Mouse (Mus musculus): ENCODE measurements around the gene Zfp72. TPM values are rescaled to one million over a fixed set of nuclear protein-coding genes. Genes with fewer than 3 reads are reported as not detected.

Zfp72 gene
- 2.9 and 3.3 TPM in 2 replicates for polyA plus RNA-seq (2016; fragmentation: Nextera tagmentation; extraction: Ambion mirVana)

DNA sequence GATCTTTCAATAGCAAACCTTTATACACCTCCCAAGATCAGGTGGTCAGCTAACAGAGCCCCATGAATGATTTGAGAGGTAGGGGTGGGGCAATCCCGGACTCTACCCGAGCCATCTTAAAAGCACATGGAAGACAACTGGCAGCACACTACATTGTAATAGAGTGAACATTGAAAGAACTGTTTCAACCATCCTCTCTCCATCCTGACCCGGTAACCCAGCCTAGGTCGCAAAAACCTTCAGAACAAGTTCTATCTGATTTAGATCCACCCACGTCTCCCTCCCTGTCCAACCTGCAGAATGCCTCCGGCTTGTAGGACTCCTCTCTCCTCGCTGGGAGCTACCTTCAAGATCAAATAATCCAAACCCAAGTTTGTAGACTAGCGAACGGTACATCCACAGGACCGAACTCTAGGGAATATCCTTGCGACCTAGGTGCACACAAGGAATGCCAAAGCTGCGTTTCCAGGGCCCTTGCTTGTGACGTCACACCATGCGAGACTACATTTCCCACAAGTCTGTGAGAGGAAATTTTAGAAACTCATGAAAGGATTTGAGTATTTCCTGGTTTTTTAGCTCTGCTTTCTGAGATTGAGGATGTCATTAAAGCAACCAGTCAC is at the start of gene Zfp72:
Gene Zfp72 (minus strand): TSS at position 466 of the 620 bp plus-strand sequence.
- H3K27ac ChIP-seq (ENCODE audit: poor library complexity, severe bottlenecking): no peak within 1 kb of the TSS
- 0 out of 2 replicates have a peak, but pooled peaks cover 3% of the 10 kb centered on the region for H3K4me1 ChIP-seq (replicated peaks)
- H3K4me3 ChIP-seq: peak within 1 kb of the TSS; percentile 71
- 2% methylated on average over 14 of the region's 14 CpGs for WGBS
- peak within 1 kb of the TSS; percentile 57 for H3K9ac ChIP-seq
- ATAC-seq (ENCODE audit: insufficient number of reproducible peaks, low FRiP score): peak; percentile 77; the same call in 1 of the 2 replicates
- H3K27me3 ChIP-seq (replicated peaks): 0 out of 2 replicates have a peak, but pooled peaks cover 4% of the 10 kb centered on the region
- peak within 1 kb of the TSS; percentile 75 for H3K4me2 ChIP-seq
- no peaks in the 10 kb centered on the region for H3K9me3 ChIP-seq (replicated peaks)
- no peaks in the 10 kb centered on the region for H3K36me3 ChIP-seq

DNA sequence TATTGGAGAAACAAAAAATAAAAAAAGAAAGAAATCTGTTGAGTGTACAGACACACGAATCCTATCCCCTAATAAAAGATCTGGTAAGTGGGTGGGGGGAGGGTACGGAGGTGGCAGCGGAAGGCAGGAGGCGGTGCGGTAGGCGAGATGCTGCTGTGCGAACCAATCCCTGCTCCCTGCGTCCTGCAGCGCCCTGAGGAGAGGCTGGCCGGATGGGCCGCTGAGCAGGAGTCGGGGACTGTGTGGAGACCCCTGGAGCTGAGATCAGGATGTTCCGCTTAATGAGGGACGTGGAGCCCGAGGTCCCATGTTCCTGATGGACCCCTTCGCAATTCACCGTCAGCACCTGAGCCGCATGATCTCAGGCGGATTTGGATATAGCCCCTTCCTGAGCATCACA is 49.3 kb upstream of the Zfp72 start:
- no peak for ATAC-seq (ENCODE audit: insufficient number of reproducible peaks, low FRiP score)
- no peak overlapping the region; the same call in 1 of the 2 replicates for H3K4me2 ChIP-seq
- H3K9ac ChIP-seq: no peak overlapping the region
- no peak overlapping the region for H3K4me3 ChIP-seq
- no peaks in the 10 kb centered on the region for H3K27me3 ChIP-seq (replicated peaks)
- peaks cover 38% of the 10 kb centered on the region for H3K9me3 ChIP-seq (replicated peaks)
- no peaks in the 10 kb centered on the region for H3K4me1 ChIP-seq (replicated peaks)
- peaks cover 25% of the 10 kb centered on the region for H3K36me3 ChIP-seq
- 21% methylated on average over 19 of the region's 19 CpGs for WGBS
- H3K27ac ChIP-seq (ENCODE audit: poor library complexity, severe bottlenecking): no peak overlapping the region

DNA sequence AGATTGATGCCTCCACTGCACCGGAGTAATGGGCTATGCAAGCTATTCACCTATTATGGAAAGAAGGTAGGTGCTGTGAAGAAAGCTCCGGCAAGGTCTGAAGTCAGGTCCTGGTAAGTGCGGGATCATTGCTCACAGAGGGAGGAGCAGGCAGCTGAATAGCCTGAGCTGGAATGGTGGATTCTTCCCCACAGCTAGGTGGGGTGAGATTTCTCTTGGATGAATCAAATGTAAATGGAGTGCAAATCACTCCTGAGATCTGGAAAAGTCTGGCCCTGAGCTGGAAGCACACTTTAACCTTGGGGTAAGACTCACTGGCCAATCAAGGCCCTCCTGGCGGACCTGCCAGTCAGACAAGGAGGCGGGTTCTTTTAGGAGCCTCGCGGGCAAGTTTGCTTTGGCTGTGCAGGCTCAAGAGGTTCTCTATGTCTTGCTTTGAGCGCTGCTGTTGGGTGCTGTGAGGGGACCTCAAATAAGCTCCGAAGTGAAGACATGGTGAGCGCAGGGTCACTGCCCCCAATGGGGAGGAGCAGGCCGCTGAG is 8.7 kb upstream of the Zfp72 start, which contains the start of gene Ftl1-ps1:
Gene Ftl1-ps1 (plus strand): TSS at position 397 of the 542 bp plus-strand sequence.
- Histone ChIP-seq H3K9me3 (replicated peaks) (no peaks in the 10 kb centered on the region), H3K4me1 (replicated peaks) (no peaks in the 10 kb centered on the region), H3K9ac (0 out of 2 replicates have a peak within 1 kb of the TSS, but pooled peaks have one; percentile 40), H3K4me3 (peak within 1 kb of the TSS; percentile 33), H3K4me2 (peak within 1 kb of the TSS; percentile 58), H3K27me3 (replicated peaks) (peaks cover 6% of the 10 kb centered on the region; the same call in 1 of the 2 replicates), H3K27ac (ENCODE audit: poor library complexity, severe bottlenecking) (no peak within 1 kb of the TSS), H3K36me3 (no peaks in the 10 kb centered on the region)
- WGBS: 14% methylated on average over 11 of the region's 11 CpGs
- ATAC-seq (ENCODE audit: insufficient number of reproducible peaks, low FRiP score): no peak

- H3K4me1 ChIP-seq (replicated peaks): 0 out of 2 replicates have a peak, but pooled peaks cover 3% of the 10 kb centered on the region
- no peak overlapping the region for H3K4me3 ChIP-seq
- no peaks in the 10 kb centered on the region for H3K9me3 ChIP-seq (replicated peaks)
- ATAC-seq (ENCODE audit: insufficient number of reproducible peaks, low FRiP score): no peak
- no peak overlapping the region for H3K4me2 ChIP-seq
- no peaks in the 10 kb centered on the region for H3K36me3 ChIP-seq
- H3K9ac ChIP-seq: no peak overlapping the region
- H3K27ac ChIP-seq (ENCODE audit: poor library complexity, severe bottlenecking): no peak overlapping the region
- WGBS: 76% methylated on average over 2 of the region's 2 CpGs
- H3K27me3 ChIP-seq (replicated peaks): 0 out of 2 replicates have a peak, but pooled peaks cover 4% of the 10 kb centered on the region
Measured at GRCm38 (mm10) chr13:74391156-74391555, 520 bp upstream of the Zfp72 start.

DNA sequence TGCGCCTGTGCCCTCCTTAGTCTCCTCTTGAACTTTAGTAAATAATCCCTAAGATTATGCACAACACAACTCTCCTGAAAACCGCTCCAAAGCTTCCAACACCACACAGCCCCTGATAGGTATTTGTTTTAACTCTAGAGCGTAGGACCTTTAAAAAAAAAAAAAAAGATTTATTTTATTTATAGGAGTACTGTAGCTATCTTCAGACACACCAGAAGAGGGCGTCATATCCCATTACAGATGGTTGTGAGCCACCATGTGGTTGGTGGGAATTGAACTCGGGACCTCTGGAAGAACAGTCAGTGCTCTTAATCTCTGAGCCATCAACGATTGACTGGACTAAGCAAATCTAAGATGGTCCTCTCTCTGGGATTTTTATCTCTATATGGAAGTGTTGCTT is 906 bp downstream of the Zfp72 start:
- H3K9ac ChIP-seq: no peak overlapping the region
- WGBS: 65% methylated on average over 6 of the region's 6 CpGs
- ATAC-seq (ENCODE audit: insufficient number of reproducible peaks, low FRiP score): no peak

GRCm38 (mm10) chr13:74382289-74382688 is 8.3 kb downstream of the Zfp72 start:
- ATAC-seq (ENCODE audit: insufficient number of reproducible peaks, low FRiP score): no peak
- no peak overlapping the region for H3K4me3 ChIP-seq
- H3K27me3 ChIP-seq (replicated peaks): no peaks in the 10 kb centered on the region
- no peaks in the 10 kb centered on the region for H3K9me3 ChIP-seq (replicated peaks)
- H3K36me3 ChIP-seq: no peaks in the 10 kb centered on the region
- WGBS: 67% methylated on average over 3 of the region's 3 CpGs
- H3K9ac ChIP-seq: no peak overlapping the region
- no peak overlapping the region for H3K27ac ChIP-seq (ENCODE audit: poor library complexity, severe bottlenecking)
- H3K4me2 ChIP-seq: no peak overlapping the region
- no peaks in the 10 kb centered on the region for H3K4me1 ChIP-seq (replicated peaks)

More for the DNA sequence above, 906 bp downstream of the Zfp72 start:
- 0 out of 2 replicates have a peak, but pooled peaks cover 3% of the 10 kb centered on the region for H3K4me1 ChIP-seq (replicated peaks)
- no peak overlapping the region for H3K27ac ChIP-seq (ENCODE audit: poor library complexity, severe bottlenecking)
- peak overlapping the region; percentile 71 for H3K4me3 ChIP-seq
- no peaks in the 10 kb centered on the region for H3K9me3 ChIP-seq (replicated peaks)
- H3K27me3 ChIP-seq (replicated peaks): no peaks in the 10 kb centered on the region
- peak overlapping the region; percentile 75 for H3K4me2 ChIP-seq
- no peaks in the 10 kb centered on the region for H3K36me3 ChIP-seq

- no peak for ATAC-seq (ENCODE audit: insufficient number of reproducible peaks, low FRiP score)
- H3K27ac ChIP-seq (ENCODE audit: poor library complexity, severe bottlenecking): no peak overlapping the region
Measured at GRCm38 (mm10) chr13:74381533-74382276, 8.9 kb downstream of the Zfp72 start.

DNA sequence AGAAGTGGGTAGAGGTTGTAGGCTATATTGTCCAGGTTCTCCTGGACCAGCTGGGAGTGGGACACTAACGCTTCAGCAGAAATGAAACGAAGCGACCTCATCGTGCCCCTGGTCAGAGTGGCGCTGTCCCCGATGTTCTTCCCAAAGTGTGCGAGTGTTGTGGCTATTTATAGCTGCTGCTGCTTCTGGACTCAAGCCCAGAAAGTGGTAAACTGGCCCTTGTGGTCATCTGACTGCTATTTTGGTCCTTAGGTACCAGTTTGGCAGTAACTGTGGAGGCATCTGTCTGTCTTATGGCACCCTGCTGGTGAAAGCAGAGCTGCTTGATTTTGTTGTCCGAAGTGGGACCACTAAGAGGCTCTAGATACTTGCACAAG is 26.8 kb downstream of the Zfp72 start, which contains the start of gene Lrrc14b:
Gene Lrrc14b (minus strand): TSS at position 147 of the 377 bp plus-strand sequence.
- Histone ChIP-seq H3K9ac (peak within 1 kb of the TSS; percentile 63), H3K9me3 (replicated peaks) (no peaks in the 10 kb centered on the region; the same call in 1 of the 2 replicates), H3K4me1 (replicated peaks) (peaks cover 26% of the 10 kb centered on the region), H3K27ac (ENCODE audit: poor library complexity, severe bottlenecking) (peak within 1 kb of the TSS; percentile 92), H3K4me3 (peak within 1 kb of the TSS; percentile 32), H3K27me3 (replicated peaks) (no peaks in the 10 kb centered on the region), H3K4me2 (peak within 1 kb of the TSS; percentile 63), H3K36me3 (peaks cover 28% of the 10 kb centered on the region)
- ATAC-seq (ENCODE audit: insufficient number of reproducible peaks, low FRiP score): peak; percentile 75
- 26% methylated on average over 8 of the region's 8 CpGs for WGBS

More at GRCm38 (mm10) chr13:74381533-74382276, 8.9 kb downstream of the Zfp72 start:
- H3K4me1 ChIP-seq (replicated peaks): no peaks in the 10 kb centered on the region
- H3K9ac ChIP-seq: no peak overlapping the region
- H3K36me3 ChIP-seq: no peaks in the 10 kb centered on the region
- no peaks in the 10 kb centered on the region for H3K9me3 ChIP-seq (replicated peaks)
- no peaks in the 10 kb centered on the region for H3K27me3 ChIP-seq (replicated peaks)
- no peak overlapping the region for H3K4me2 ChIP-seq
- H3K4me3 ChIP-seq: no peak overlapping the region
- WGBS: 66% methylated on average over 10 of the region's 10 CpGs

DNA sequence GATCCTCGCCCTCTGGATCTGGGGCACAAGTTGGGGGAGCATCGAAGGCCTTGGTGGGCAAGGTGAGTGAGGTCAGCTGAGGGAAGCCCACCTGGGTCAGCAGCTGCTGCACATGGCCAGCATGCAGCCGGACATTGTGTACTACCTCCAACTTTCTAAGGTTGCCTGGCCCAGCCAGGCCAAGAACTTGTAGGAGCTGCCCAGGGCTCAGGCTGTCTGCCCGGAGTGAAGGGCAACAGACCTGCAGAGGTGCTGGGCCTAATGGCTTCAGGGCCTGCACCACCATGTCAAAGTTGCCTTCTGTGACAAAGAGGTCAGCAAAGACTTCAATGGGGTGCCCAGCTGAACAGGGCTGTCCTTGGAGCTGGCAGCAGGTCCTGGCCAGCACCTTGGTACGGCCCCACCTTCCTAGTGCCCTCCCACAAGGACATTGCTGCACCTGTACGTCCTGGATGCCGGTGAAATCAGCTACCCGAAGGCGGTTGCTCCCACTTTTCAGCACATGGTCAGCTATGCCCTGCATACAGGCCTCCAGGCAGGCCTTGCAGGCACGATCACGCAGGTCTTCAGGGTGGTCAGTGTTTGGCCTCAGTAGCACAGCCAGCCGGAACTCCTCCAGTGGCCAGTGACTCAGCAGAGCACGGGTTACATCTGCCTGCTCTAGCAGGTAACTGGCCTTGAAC is 27.3 kb downstream of the Zfp72 start:
- Histone ChIP-seq H3K27ac (ENCODE audit: poor library complexity, severe bottlenecking) (peak overlapping the region; percentile 92), H3K36me3 (peaks cover 33% of the 10 kb centered on the region), H3K27me3 (replicated peaks) (no peaks in the 10 kb centered on the region), H3K4me3 (peak overlapping the region; percentile 32), H3K4me2 (peak overlapping the region; percentile 63), H3K4me1 (replicated peaks) (peaks cover 26% of the 10 kb centered on the region), H3K9ac (peak overlapping the region; percentile 63), H3K9me3 (replicated peaks) (no peaks in the 10 kb centered on the region; the same call in 1 of the 2 replicates)
- 75% methylated on average over 13 of the region's 13 CpGs for WGBS
- peak; percentile 62 for ATAC-seq (ENCODE audit: insufficient number of reproducible peaks, low FRiP score)

DNA sequence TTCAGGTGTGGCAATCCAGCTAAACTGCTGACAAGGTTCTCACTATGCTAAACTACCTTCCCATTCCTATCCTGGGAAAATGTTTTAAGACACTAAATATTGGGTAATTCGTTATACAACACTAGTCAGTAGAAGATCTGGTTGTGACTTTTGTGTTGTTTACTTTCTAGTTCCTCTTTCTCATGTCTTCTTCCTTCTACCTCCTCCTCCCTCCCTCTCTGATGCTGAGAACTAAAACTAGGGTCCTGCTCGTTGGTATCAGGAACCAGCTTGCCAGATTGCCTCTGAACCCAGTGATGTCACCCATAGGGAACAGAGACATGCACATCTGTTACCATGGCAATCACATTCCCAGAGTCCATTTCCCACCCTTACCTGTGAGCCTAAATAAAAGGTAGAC is 28.4 kb downstream of the Zfp72 start:
- no peak for ATAC-seq (ENCODE audit: insufficient number of reproducible peaks, low FRiP score)
- Histone ChIP-seq H3K4me2 (peak overlapping the region; percentile 63), H3K4me1 (replicated peaks) (peaks cover 26% of the 10 kb centered on the region), H3K9me3 (replicated peaks) (no peaks in the 10 kb centered on the region), H3K27me3 (replicated peaks) (no peaks in the 10 kb centered on the region), H3K4me3 (no peak overlapping the region), H3K9ac (no peak overlapping the region), H3K27ac (ENCODE audit: poor library complexity, severe bottlenecking) (no peak overlapping the region), H3K36me3 (peaks cover 41% of the 10 kb centered on the region)
- WGBS: 57% methylated on average over 2 of the region's 2 CpGs
